Mouse (Mus musculus): ENCODE data around the gene Auts2. TPM values are rescaled to one million over a fixed set of nuclear protein-coding genes. Genes with fewer than 3 reads are reported as not detected.

Auts2 gene
- total and polyA plus RNA-seq, 2 experiments from 2014 or later = 6.8 to 12.1 TPM

GRCm38 (mm10) chr5:132229644-132230357 lies 313.3 kb downstream of the Auts2 start:
- peak; percentile 89 for ATAC-seq (ENCODE audit: insufficient read depth, low read depth)
- H3K9me3 ChIP-seq (replicated peaks; ENCODE audit: control insufficient read depth, low read length) = 0 out of 2 replicates have a peak, but pooled peaks cover 4% of the 10 kb centered on the region
- H3K4me2 ChIP-seq (ENCODE audit: low read depth, low read length) = peak overlapping the region; percentile 47
- H3K4me1 ChIP-seq (ENCODE audit: control insufficient read depth, insufficient read depth) = peaks cover 7% of the 10 kb centered on the region; the same call in 1 of the 2 replicates
- DNase-seq (ENCODE audit: low spot score) = peak; percentile 79
- H3K27me3 ChIP-seq (ENCODE audit: control insufficient read depth, insufficient read depth, low read length) = 0 out of 2 replicates have a peak, but pooled peaks cover 5% of the 10 kb centered on the region
- 10% methylated on average over 8 of the region's 8 CpGs for WGBS
- TF ChIP-seq CTCF (IDR thresholded peaks at IDR 0.05; ENCODE audit: low read depth) (no peak), EP300 (IDR thresholded peaks at IDR 0.05; ENCODE audit: low read depth) (peak; percentile 73; the same call in 1 of the 2 replicates)
- H3K27ac ChIP-seq (ENCODE audit: low read depth) = peak overlapping the region; percentile 30
- H3K9ac ChIP-seq (replicated peaks; ENCODE audit: low read depth, low read length) = no peak overlapping the region; the same call in 1 of the 2 replicates
- no peak overlapping the region for H3K4me3 ChIP-seq (ENCODE audit: low read depth, low read length)
- no peaks in the 10 kb centered on the region for H3K36me3 ChIP-seq (replicated peaks; ENCODE audit: control insufficient read depth, insufficient read depth, low read length)

GRCm38 (mm10) chr5:132229023-132229422 lies 314.1 kb downstream of the Auts2 start:
- Histone ChIP-seq H3K9ac (replicated peaks; ENCODE audit: low read depth, low read length) (no peak overlapping the region), H3K27me3 (ENCODE audit: control insufficient read depth, insufficient read depth, low read length) (0 out of 2 replicates have a peak, but pooled peaks cover 5% of the 10 kb centered on the region), H3K4me3 (ENCODE audit: low read depth, low read length) (no peak overlapping the region), H3K9me3 (replicated peaks; ENCODE audit: control insufficient read depth, low read length) (0 out of 2 replicates have a peak, but pooled peaks cover 4% of the 10 kb centered on the region), H3K36me3 (replicated peaks; ENCODE audit: control insufficient read depth, insufficient read depth, low read length) (no peaks in the 10 kb centered on the region), H3K4me1 (ENCODE audit: control insufficient read depth, insufficient read depth) (peaks cover 7% of the 10 kb centered on the region; the same call in 1 of the 2 replicates), H3K4me2 (ENCODE audit: low read depth, low read length) (no peak overlapping the region; the same call in 1 of the 2 replicates), H3K27ac (ENCODE audit: low read depth) (no peak overlapping the region)
- ATAC-seq (ENCODE audit: insufficient read depth, low read depth) (no peak), DNase-seq (ENCODE audit: low spot score) (no peak)
- WGBS = 28% methylated on average over 1 of the region's 1 CpGs
- TF ChIP-seq CTCF (IDR thresholded peaks at IDR 0.05; ENCODE audit: low read depth) = no peak
- TF ChIP-seq EP300 (IDR thresholded peaks at IDR 0.05; ENCODE audit: low read depth) = no peak

- H3K27ac ChIP-seq (ENCODE audit: low read depth) = no peak overlapping the region
- DNase-seq (ENCODE audit: low spot score) = no peak
- H3K9me3 ChIP-seq (replicated peaks; ENCODE audit: control insufficient read depth, low read length) = 0 out of 2 replicates have a peak, but pooled peaks cover 4% of the 10 kb centered on the region
- H3K4me3 ChIP-seq (ENCODE audit: low read depth, low read length) = no peak overlapping the region
- TF ChIP-seq EP300 (IDR thresholded peaks at IDR 0.05; ENCODE audit: low read depth) = no peak
- no peak for TF ChIP-seq CTCF (IDR thresholded peaks at IDR 0.05; ENCODE audit: low read depth)
- no peaks in the 10 kb centered on the region for H3K4me1 ChIP-seq (ENCODE audit: control insufficient read depth, insufficient read depth)
- ATAC-seq (ENCODE audit: insufficient read depth, low read depth) = no peak
- H3K9ac ChIP-seq (replicated peaks; ENCODE audit: low read depth, low read length) = no peak overlapping the region
- no peak overlapping the region for H3K4me2 ChIP-seq (ENCODE audit: low read depth, low read length)
- H3K36me3 ChIP-seq (replicated peaks; ENCODE audit: control insufficient read depth, insufficient read depth, low read length) = no peaks in the 10 kb centered on the region
- WGBS = 88% methylated on average over 12 of the region's 12 CpGs
- H3K27me3 ChIP-seq (ENCODE audit: control insufficient read depth, insufficient read depth, low read length) = no peaks in the 10 kb centered on the region
Measured at GRCm38 (mm10) chr5:132220376-132220930, 322.7 kb downstream of the Auts2 start.

GRCm38 (mm10) chr5:132216143-132216542 lies 327.0 kb downstream of the Auts2 start:
- ATAC-seq (ENCODE audit: insufficient read depth, low read depth) = no peak

GRCm38 (mm10) chr5:132212446-132212845 lies 330.7 kb downstream of the Auts2 start:
- ATAC-seq (ENCODE audit: insufficient read depth, low read depth) = no peak
- Histone ChIP-seq H3K36me3 (replicated peaks; ENCODE audit: control insufficient read depth, insufficient read depth, low read length) (no peaks in the 10 kb centered on the region), H3K27ac (ENCODE audit: low read depth) (no peak overlapping the region), H3K9me3 (replicated peaks; ENCODE audit: control insufficient read depth, low read length) (no peaks in the 10 kb centered on the region), H3K4me2 (ENCODE audit: low read depth, low read length) (no peak overlapping the region), H3K9ac (replicated peaks; ENCODE audit: low read depth, low read length) (no peak overlapping the region), H3K4me1 (ENCODE audit: control insufficient read depth, insufficient read depth) (no peaks in the 10 kb centered on the region), H3K4me3 (ENCODE audit: low read depth, low read length) (no peak overlapping the region), H3K27me3 (ENCODE audit: control insufficient read depth, insufficient read depth, low read length) (no peaks in the 10 kb centered on the region)
- TF ChIP-seq EP300 (IDR thresholded peaks at IDR 0.05; ENCODE audit: low read depth) (no peak), CTCF (IDR thresholded peaks at IDR 0.05; ENCODE audit: low read depth) (no peak)
- DNase-seq (ENCODE audit: low spot score) = no peak
- 91% methylated on average over 2 of the region's 2 CpGs for WGBS

More at GRCm38 (mm10) chr5:132216143-132216542, 327.0 kb downstream of the Auts2 start:
- TF ChIP-seq CTCF (IDR thresholded peaks at IDR 0.05; ENCODE audit: low read depth) (no peak), EP300 (IDR thresholded peaks at IDR 0.05; ENCODE audit: low read depth) (no peak)
- no peak overlapping the region for H3K4me2 ChIP-seq (ENCODE audit: low read depth, low read length)
- no peaks in the 10 kb centered on the region for H3K27me3 ChIP-seq (ENCODE audit: control insufficient read depth, insufficient read depth, low read length)
- H3K27ac ChIP-seq (ENCODE audit: low read depth) = no peak overlapping the region
- no peaks in the 10 kb centered on the region for H3K36me3 ChIP-seq (replicated peaks; ENCODE audit: control insufficient read depth, insufficient read depth, low read length)
- WGBS = 86% methylated on average over 2 of the region's 2 CpGs
- DNase-seq (ENCODE audit: low spot score) = no peak
- no peak overlapping the region for H3K4me3 ChIP-seq (ENCODE audit: low read depth, low read length)
- H3K9me3 ChIP-seq (replicated peaks; ENCODE audit: control insufficient read depth, low read length) = no peaks in the 10 kb centered on the region
- no peak overlapping the region for H3K9ac ChIP-seq (replicated peaks; ENCODE audit: low read depth, low read length)
- no peaks in the 10 kb centered on the region for H3K4me1 ChIP-seq (ENCODE audit: control insufficient read depth, insufficient read depth)
